Mouse (Mus musculus) liver, adult 2 months (tissue): Measurements from ENCODE around the gene D13Ertd608e. TPM values are rescaled to one million over a fixed set of nuclear protein-coding genes. Genes with fewer than 3 reads are reported as not detected.

ENCODE experiments used
- polyA plus RNA-seq: library from polyadenylated mRNA; depleted of rRNA; stranded (reverse); fragments of >200 nt; gene quantifications from 2 replicates; pipeline ENCODE4 v1.2.3, GENCODE M21; 2012; rRNA removed
- total RNA-seq: library from RNA; depleted of rRNA; stranded (reverse); fragments of >200 nt; gene quantifications from 2 replicates; pipeline ENCODE4 v1.2.3, GENCODE M21; 2014; rRNA removed

D13Ertd608e gene
- total and polyA plus RNA-seq, 2 experiments: not detected

Other genes with a start within 250 kb of the D13Ertd608e start
- gene Ccl28, start 212.2 kb upstream of the D13Ertd608e start, total RNA-seq: 0.18 and 0.20 TPM in 2 replicates
- not detected in 2 replicates for gene Ccl28, start 212.2 kb upstream of the D13Ertd608e start, polyA plus RNA-seq
- 350 and 447 TPM in 2 replicates for gene Hmgcs1, start 145.6 kb upstream of the D13Ertd608e start, total RNA-seq
- 99.8 and 112 TPM in 2 replicates for gene Hmgcs1, start 145.6 kb upstream of the D13Ertd608e start, polyA plus RNA-seq
- 1.1 and 1.3 TPM in 2 replicates for gene Nim1k, start 80.1 kb upstream of the D13Ertd608e start, total RNA-seq
- gene Nim1k, start 80.1 kb upstream of the D13Ertd608e start, polyA plus RNA-seq: 0.81 and 0.90 TPM in 2 replicates
- gene Zfp131, start 45.1 kb upstream of the D13Ertd608e start, total RNA-seq: 7.9 and 8.5 TPM in 2 replicates
- gene Zfp131, start 45.1 kb upstream of the D13Ertd608e start, polyA plus RNA-seq: 1.8 and 3.1 TPM in 2 replicates
- gene AF067063, start 5.8 kb upstream of the D13Ertd608e start, total RNA-seq: not detected in 2 replicates
- gene AF067063, start 5.8 kb upstream of the D13Ertd608e start, polyA plus RNA-seq: not detected in 2 replicates
- not detected in 2 replicates for gene Tcstv1, start 58.8 kb downstream of the D13Ertd608e start, total RNA-seq
- gene Tcstv1, start 58.8 kb downstream of the D13Ertd608e start, polyA plus RNA-seq: not detected in 2 replicates
- not detected in 2 replicates for gene Gm21761, start 93.3 kb downstream of the D13Ertd608e start, total RNA-seq
- not detected in 2 replicates for gene Gm21761, start 93.3 kb downstream of the D13Ertd608e start, polyA plus RNA-seq
- gene B020031M17Rik, start 114.8 kb downstream of the D13Ertd608e start, total RNA-seq: not detected in 2 replicates
- gene B020031M17Rik, start 114.8 kb downstream of the D13Ertd608e start, polyA plus RNA-seq: not detected in 2 replicates
- gene Gm36079, start 191.0 kb downstream of the D13Ertd608e start, total RNA-seq: not detected in 2 replicates
- gene Gm36079, start 191.0 kb downstream of the D13Ertd608e start, polyA plus RNA-seq: not detected in 2 replicates
- 0.09 and 0.13 TPM in 2 replicates for gene Gm21188, start 216.2 kb downstream of the D13Ertd608e start, total RNA-seq
- gene Gm21188, start 216.2 kb downstream of the D13Ertd608e start, polyA plus RNA-seq: not detected in 2 replicates